1 mouse cellular context compared by ENCODE assay signal in the genomic region with DNA sequence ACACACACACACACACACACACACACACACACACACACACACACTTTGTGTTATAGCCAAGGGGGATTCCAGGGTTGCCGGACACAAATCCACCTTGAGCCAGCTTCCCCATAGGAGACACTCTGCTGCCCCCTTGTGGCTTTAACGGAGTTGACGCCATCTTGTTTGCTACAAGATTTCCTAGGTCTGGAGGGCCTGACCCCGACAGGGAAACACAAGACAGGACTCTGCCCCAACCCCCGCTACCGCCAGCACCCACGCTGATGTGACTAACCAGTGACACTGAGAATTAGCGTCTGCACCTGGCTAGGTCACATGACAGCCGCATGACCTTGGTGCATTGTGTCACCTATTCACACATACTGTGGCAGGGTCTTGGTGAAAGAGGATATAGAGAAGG.
TF ChIP-seq lines count a peak whose summit lies in the region.

No protein-coding gene starts in this region.

TF ChIP-seq in C2C12, 6 proteins besides CTCF, POLR2A, EP300 and RAD21 (continued from another document):
- no peak for TF ChIP-seq MYOG (IDR thresholded peaks at IDR 0.05; ENCODE audit: control insufficient read depth, extremely low read depth, insufficient read length)
- TF ChIP-seq FOSL1 (IDR thresholded peaks at IDR 0.05; ENCODE audit: insufficient read depth, low read length, poor library complexity, severe bottlenecking), result no peak
- no peak for TF ChIP-seq USF1 (IDR thresholded peaks at IDR 0.05; ENCODE audit: low read depth)
- no peak for TF ChIP-seq MAX (IDR thresholded peaks at IDR 0.05)
